Mouse (Mus musculus) liver, adult 2 months (tissue): ENCODE data around the gene Prm2.

Experiments
- CTCF ChIP-seq: fragments of 200-500 bp; IDR thresholded peaks from 2 replicates; pipeline ENCODE4 v1.5.1; 2011; ENCODE audit warnings: low read depth, low read length, control low read depth
- POLR2A ChIP-seq: fragments of 200-500 bp; IDR thresholded peaks from 2 replicates; pipeline ENCODE4 v1.6.1; 2011; ENCODE audit warnings: low read length, control low read depth; ENCODE audit not compliant: insufficient read depth; ENCODE audit errors: extremely low read depth

DNA sequence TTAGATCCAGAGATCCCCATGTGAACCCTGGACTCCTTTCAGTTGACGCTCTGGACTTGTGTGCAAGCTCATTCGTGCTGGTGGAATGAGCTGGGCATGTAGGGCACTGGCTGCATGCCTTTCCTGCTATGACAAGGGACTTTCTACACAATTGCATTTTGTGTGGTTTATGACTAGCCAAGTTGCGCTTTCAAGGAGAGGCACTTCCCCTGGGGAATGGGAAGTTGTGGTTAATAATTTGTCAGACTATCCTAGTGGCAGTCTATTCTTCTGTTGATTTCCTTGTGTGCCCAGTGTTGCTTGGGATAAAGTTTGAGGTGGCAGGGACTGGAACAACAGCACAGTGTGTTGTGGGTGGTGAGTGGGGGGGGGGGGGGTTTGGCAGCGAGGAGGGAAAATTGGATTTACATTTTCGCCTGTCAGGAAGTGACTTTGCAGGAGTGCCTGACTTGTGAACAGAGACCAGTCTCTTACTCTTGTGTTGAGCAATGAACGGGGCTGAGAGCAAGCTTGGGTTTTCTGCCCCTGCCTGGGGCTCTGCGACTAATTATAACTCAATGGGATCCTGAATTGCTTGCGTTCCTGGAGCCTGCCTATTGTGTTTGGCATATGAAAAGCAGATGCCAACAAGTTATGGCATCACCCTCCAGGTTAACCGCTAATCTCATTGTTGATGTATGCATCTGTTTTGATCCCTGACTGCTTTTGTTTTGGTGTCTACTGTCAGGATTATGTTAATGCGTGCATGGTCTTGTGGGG, 42.7 kb upstream of the Prm2 start:
- no peak for TF ChIP-seq POLR2A
- no peak for TF ChIP-seq CTCF
